Mouse (Mus musculus): ENCODE data around the gene Pilrb1. TPM values are rescaled to one million over a fixed set of nuclear protein-coding genes. Genes with fewer than 3 reads are reported as not detected.

The Pilrb1 gene
- polyA plus RNA-seq, 1 experiment from 2014 or later = not detected

DNA sequence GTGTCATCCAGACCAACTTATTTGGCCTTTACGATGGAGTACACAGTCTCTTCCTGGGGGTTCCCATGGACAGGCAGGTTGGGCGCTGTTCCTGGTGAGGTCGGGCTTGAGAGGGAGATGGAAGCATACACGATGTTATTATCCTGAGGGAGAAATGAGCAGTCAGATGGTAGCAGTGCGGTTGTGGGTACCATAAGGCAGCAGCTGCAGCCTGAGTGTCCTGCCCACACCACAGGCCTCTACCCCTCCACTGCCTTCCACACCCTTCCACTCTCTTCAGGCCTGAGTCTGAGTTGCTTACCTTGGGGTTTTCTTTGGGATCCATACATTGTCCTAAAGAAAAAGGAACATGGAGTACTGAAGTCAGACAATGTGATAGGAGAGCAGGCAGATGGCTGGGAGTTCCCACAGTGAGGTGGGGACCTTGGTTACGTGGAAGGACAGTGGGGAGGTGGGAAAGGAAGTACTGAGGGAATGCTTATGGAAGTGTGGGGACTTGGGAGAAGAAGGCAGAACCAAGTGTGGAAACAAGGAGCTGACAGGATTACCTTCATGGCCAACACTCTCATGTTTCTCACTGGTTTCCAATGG, 34.4 kb downstream of the Pilrb1 start:
- Histone ChIP-seq H3K4me1 (ENCODE audit: control insufficient read depth, insufficient read depth, low read length) (no peaks in the 10 kb centered on the region), H3K36me3 (ENCODE audit: control insufficient read depth, insufficient read depth, low read length) (no peaks in the 10 kb centered on the region), H3K4me2 (no peak overlapping the region), H3K9me3 (ENCODE audit: control insufficient read depth, low read length) (no peaks in the 10 kb centered on the region), H3K4me3 (ENCODE audit: low read depth, low read length) (no peak overlapping the region), H3K27me3 (ENCODE audit: control insufficient read depth, insufficient read depth, low read length) (no peaks in the 10 kb centered on the region), H3K9ac (ENCODE audit: low read length) (no peak overlapping the region), H3K27ac (ENCODE audit: low read depth, low read length) (no peak overlapping the region)
- DNase-seq (ENCODE audit: low spot score, missing footprints) = no peak
- no peak for ATAC-seq (ENCODE audit: low FRiP score)
- WGBS = 89% methylated on average over 6 of the region's 6 CpGs

- Histone ChIP-seq H3K9me3 (ENCODE audit: control insufficient read depth, low read length) (no peaks in the 10 kb centered on the region), H3K4me1 (ENCODE audit: control insufficient read depth, insufficient read depth, low read length) (no peaks in the 10 kb centered on the region), H3K27ac (ENCODE audit: low read depth, low read length) (no peak overlapping the region), H3K4me3 (ENCODE audit: low read depth, low read length) (no peak overlapping the region), H3K9ac (ENCODE audit: low read length) (no peak overlapping the region), H3K4me2 (no peak overlapping the region), H3K36me3 (ENCODE audit: control insufficient read depth, insufficient read depth, low read length) (no peaks in the 10 kb centered on the region), H3K27me3 (ENCODE audit: control insufficient read depth, insufficient read depth, low read length) (no peaks in the 10 kb centered on the region)
- no peak for ATAC-seq (ENCODE audit: low FRiP score)
- no peak for DNase-seq (ENCODE audit: low spot score, missing footprints)
- 94% methylated on average over 1 of the region's 1 CpGs for WGBS
These were observed 35.3 kb downstream of the Pilrb1 start for GRCm38 (mm10) chr5:137822602-137823001.

DNA sequence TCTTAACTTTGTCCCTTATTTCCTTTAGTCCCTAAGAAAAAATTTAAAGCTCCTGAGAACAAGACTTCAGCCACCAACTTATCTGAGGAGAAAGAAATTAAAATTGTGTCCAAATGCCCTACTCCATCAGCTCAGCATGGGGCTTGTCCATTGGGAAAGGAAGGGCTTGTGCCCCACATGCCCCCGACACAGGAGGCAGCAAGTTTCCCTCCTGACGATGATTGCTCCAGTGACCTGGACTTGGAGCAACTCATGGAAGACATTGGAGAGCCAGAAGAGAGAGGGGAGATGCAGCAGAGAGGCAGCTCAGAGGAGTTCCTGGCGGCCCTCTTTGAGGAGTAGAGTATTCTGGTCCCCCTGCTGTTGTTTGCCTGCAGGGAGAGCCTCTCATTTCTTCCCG, 35.8 kb downstream of the Pilrb1 start:
- H3K9ac ChIP-seq (ENCODE audit: low read length) = no peak overlapping the region
- H3K27ac ChIP-seq (ENCODE audit: low read depth, low read length) = no peak overlapping the region
- WGBS = 71% methylated on average over 4 of the region's 4 CpGs
- ATAC-seq (ENCODE audit: low FRiP score) (no peak), DNase-seq (ENCODE audit: low spot score, missing footprints) (no peak)
- no peak overlapping the region for H3K4me3 ChIP-seq (ENCODE audit: low read depth, low read length)
- no peaks in the 10 kb centered on the region for H3K4me1 ChIP-seq (ENCODE audit: control insufficient read depth, insufficient read depth, low read length)
- H3K27me3 ChIP-seq (ENCODE audit: control insufficient read depth, insufficient read depth, low read length) = no peaks in the 10 kb centered on the region
- no peaks in the 10 kb centered on the region for H3K36me3 ChIP-seq (ENCODE audit: control insufficient read depth, insufficient read depth, low read length)
- H3K4me2 ChIP-seq = no peak overlapping the region
- no peaks in the 10 kb centered on the region for H3K9me3 ChIP-seq (ENCODE audit: control insufficient read depth, low read length)

- Histone ChIP-seq H3K4me1 (ENCODE audit: control insufficient read depth, insufficient read depth, low read length) (no peaks in the 10 kb centered on the region), H3K27ac (ENCODE audit: low read depth, low read length) (no peak overlapping the region), H3K9ac (ENCODE audit: low read length) (no peak overlapping the region), H3K9me3 (ENCODE audit: control insufficient read depth, low read length) (no peaks in the 10 kb centered on the region), H3K4me3 (ENCODE audit: low read depth, low read length) (no peak overlapping the region), H3K27me3 (ENCODE audit: control insufficient read depth, insufficient read depth, low read length) (no peaks in the 10 kb centered on the region), H3K4me2 (no peak overlapping the region), H3K36me3 (ENCODE audit: control insufficient read depth, insufficient read depth, low read length) (no peaks in the 10 kb centered on the region)
- no peak for DNase-seq (ENCODE audit: low spot score, missing footprints)
- ATAC-seq (ENCODE audit: low FRiP score) = no peak
- WGBS = 76% methylated on average over 4 of the region's 4 CpGs
These were observed 40.3 kb downstream of the Pilrb1 start for GRCm38 (mm10) chr5:137817466-137818222.

DNA sequence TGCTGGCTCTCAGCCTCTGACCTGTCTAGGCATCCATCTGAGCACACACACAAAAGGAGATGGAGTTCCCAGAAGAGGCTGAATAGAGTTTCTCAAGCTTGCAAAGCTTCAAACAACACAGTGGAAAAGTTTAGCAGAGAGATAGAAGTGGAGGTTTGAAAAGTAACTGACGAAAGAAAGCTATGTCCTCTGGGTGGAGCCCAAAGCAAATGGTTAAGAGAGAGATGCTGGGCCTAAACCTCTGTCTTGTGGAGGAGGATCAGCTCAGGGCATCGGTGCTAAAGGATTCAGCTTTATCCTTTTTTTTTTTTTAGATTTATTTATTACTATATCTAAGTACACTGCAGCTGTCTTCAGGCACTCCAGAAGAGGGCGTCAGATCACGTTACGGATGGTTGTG, 49.6 kb downstream of the Pilrb1 start:
- no peak for DNase-seq (ENCODE audit: low spot score, missing footprints)
- WGBS = 94% methylated on average over 5 of the region's 5 CpGs
- Histone ChIP-seq H3K4me1 (ENCODE audit: control insufficient read depth, insufficient read depth, low read length) (no peaks in the 10 kb centered on the region), H3K9ac (ENCODE audit: low read length) (no peak overlapping the region), H3K4me2 (no peak overlapping the region), H3K36me3 (ENCODE audit: control insufficient read depth, insufficient read depth, low read length) (no peaks in the 10 kb centered on the region), H3K27me3 (ENCODE audit: control insufficient read depth, insufficient read depth, low read length) (no peaks in the 10 kb centered on the region), H3K9me3 (ENCODE audit: control insufficient read depth, low read length) (no peaks in the 10 kb centered on the region), H3K4me3 (ENCODE audit: low read depth, low read length) (no peak overlapping the region), H3K27ac (ENCODE audit: low read depth, low read length) (no peak overlapping the region)
- ATAC-seq (ENCODE audit: low FRiP score) = no peak

DNA sequence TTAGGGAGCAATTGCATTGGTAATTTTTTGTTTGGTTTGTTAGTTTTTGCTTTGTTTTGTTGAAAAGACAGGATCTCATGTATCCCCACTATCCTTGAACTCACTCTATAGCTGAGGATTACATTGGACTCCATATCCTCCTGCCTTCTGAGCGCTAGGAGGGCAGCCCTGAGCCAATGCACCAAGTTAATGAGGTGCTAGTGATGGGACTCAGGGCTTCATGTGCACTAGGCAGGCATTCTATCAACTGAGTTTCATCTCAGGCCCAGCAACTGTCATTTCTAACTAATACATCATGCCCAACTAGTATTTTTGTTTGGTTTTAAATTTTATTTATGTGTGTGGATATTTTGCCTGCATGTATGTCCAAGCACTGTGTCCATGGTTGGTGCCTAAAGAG, 51.7 kb downstream of the Pilrb1 start:
- no peaks in the 10 kb centered on the region for H3K9me3 ChIP-seq (ENCODE audit: control insufficient read depth, low read length)
- H3K4me3 ChIP-seq (ENCODE audit: low read depth, low read length) = no peak overlapping the region
- H3K27ac ChIP-seq (ENCODE audit: low read depth, low read length) = no peak overlapping the region
- no peak overlapping the region for H3K4me2 ChIP-seq
- WGBS = 74% methylated on average over 1 of the region's 1 CpGs
- H3K36me3 ChIP-seq (ENCODE audit: control insufficient read depth, insufficient read depth, low read length) = no peaks in the 10 kb centered on the region
- ATAC-seq (ENCODE audit: low FRiP score) = no peak
- H3K9ac ChIP-seq (ENCODE audit: low read length) = no peak overlapping the region
- no peak for DNase-seq (ENCODE audit: low spot score, missing footprints)
- no peaks in the 10 kb centered on the region for H3K27me3 ChIP-seq (ENCODE audit: control insufficient read depth, insufficient read depth, low read length)
- no peaks in the 10 kb centered on the region for H3K4me1 ChIP-seq (ENCODE audit: control insufficient read depth, insufficient read depth, low read length)

Other genes starting within 250 kb of the Pilrb1 start
- 58.8 and 61.4 TPM in 2 replicates for gene Pcolce, start 244.3 kb downstream of the Pilrb1 start, polyA plus RNA-seq (2014; fragmentation: Nextera tagmentation; extraction: Ambion mirVana)
- gene Fbxo24, start 229.1 kb downstream of the Pilrb1 start, polyA plus RNA-seq (2014; fragmentation: Nextera tagmentation; extraction: Ambion mirVana) = 0.10 and 0.16 TPM in 2 replicates
- 27.3 and 28.3 TPM in 2 replicates for gene Lrch4, start 229.0 kb downstream of the Pilrb1 start, polyA plus RNA-seq (2014; fragmentation: Nextera tagmentation; extraction: Ambion mirVana)
- 4.5 and 5.8 TPM in 2 replicates for gene Gm20605, start 228.9 kb downstream of the Pilrb1 start, polyA plus RNA-seq (2014; fragmentation: Nextera tagmentation; extraction: Ambion mirVana)
- 4.5 and 6.8 TPM in 2 replicates for gene Sap25, start 216.8 kb downstream of the Pilrb1 start, polyA plus RNA-seq (2014; fragmentation: Nextera tagmentation; extraction: Ambion mirVana)
- gene Irs3, start 212.4 kb downstream of the Pilrb1 start, polyA plus RNA-seq (2014; fragmentation: Nextera tagmentation; extraction: Ambion mirVana) = 0.19 and 0.34 TPM in 2 replicates
- gene Agfg2, start 173.4 kb downstream of the Pilrb1 start, polyA plus RNA-seq (2014; fragmentation: Nextera tagmentation; extraction: Ambion mirVana) = 13.6 and 14.9 TPM in 2 replicates
- gene Nyap1, start 116.5 kb downstream of the Pilrb1 start, polyA plus RNA-seq (2014; fragmentation: Nextera tagmentation; extraction: Ambion mirVana) = 4.8 TPM in 2 replicates
- gene Tsc22d4, start 112.4 kb downstream of the Pilrb1 start, polyA plus RNA-seq (2014; fragmentation: Nextera tagmentation; extraction: Ambion mirVana) = 47.0 and 62.9 TPM in 2 replicates
- gene Ppp1r35, start 79.3 kb downstream of the Pilrb1 start, polyA plus RNA-seq (2014; fragmentation: Nextera tagmentation; extraction: Ambion mirVana) = 73.3 and 83.1 TPM in 2 replicates
- gene Mepce, start 70.5 kb downstream of the Pilrb1 start, polyA plus RNA-seq (2014; fragmentation: Nextera tagmentation; extraction: Ambion mirVana) = 11.4 and 11.5 TPM in 2 replicates
- gene Zcwpw1, start 70.3 kb downstream of the Pilrb1 start, polyA plus RNA-seq (2014; fragmentation: Nextera tagmentation; extraction: Ambion mirVana) = 11.4 and 14.8 TPM in 2 replicates
- gene Pilra, start 21.8 kb downstream of the Pilrb1 start, polyA plus RNA-seq (2014; fragmentation: Nextera tagmentation; extraction: Ambion mirVana) = 0.18 and 0.72 TPM in 2 replicates
- not detected in 2 replicates for gene Pilrb2, start 13.7 kb upstream of the Pilrb1 start, polyA plus RNA-seq (2014; fragmentation: Nextera tagmentation; extraction: Ambion mirVana)
- gene Cyp3a13, start 63.5 kb upstream of the Pilrb1 start, polyA plus RNA-seq (2014; fragmentation: Nextera tagmentation; extraction: Ambion mirVana) = not detected in 2 replicates
- not detected in 2 replicates for gene Gjc3, start 105.0 kb upstream of the Pilrb1 start, polyA plus RNA-seq (2014; fragmentation: Nextera tagmentation; extraction: Ambion mirVana)
- gene Azgp1, start 123.4 kb upstream of the Pilrb1 start, polyA plus RNA-seq (2014; fragmentation: Nextera tagmentation; extraction: Ambion mirVana) = not detected in 2 replicates
- not detected in 2 replicates for gene Smok3a, start 163.2 kb upstream of the Pilrb1 start, polyA plus RNA-seq (2014; fragmentation: Nextera tagmentation; extraction: Ambion mirVana)
- gene Smok3b, start 163.3 kb upstream of the Pilrb1 start, polyA plus RNA-seq (2014; fragmentation: Nextera tagmentation; extraction: Ambion mirVana) = not detected in 2 replicates
- gene Smok3c, start 195.1 kb upstream of the Pilrb1 start, polyA plus RNA-seq (2014; fragmentation: Nextera tagmentation; extraction: Ambion mirVana) = not detected in 2 replicates
- 39.1 and 45.0 TPM in 2 replicates for gene Zkscan1, start 227.0 kb upstream of the Pilrb1 start, polyA plus RNA-seq (2014; fragmentation: Nextera tagmentation; extraction: Ambion mirVana)

All from midbrain, embryonic 11.5 days (tissue).